Mouse (Mus musculus) CD4-positive, CD25-positive, alpha-beta regulatory T cell, adult 4 months (primary cell): Measurements from ENCODE around the gene Nr2c2ap. TPM values are rescaled to one million over a fixed set of nuclear protein-coding genes. Genes with fewer than 3 reads are reported as not detected.

Experiments
- ATAC-seq: one replicate; pipeline ENCODE4 v1.8.0; 2017
- polyA plus RNA-seq, 2 experiments: library from polyadenylated mRNA; unstranded; fragments of 100-300 nt; shearing (Covaris generic); gene quantifications; one replicate each; pipeline ENCODE4 v1.2.1; 2017

Gene Nr2c2ap
- polyA plus RNA-seq, 2 experiments from 2014 or later: 43.0 to 59.3 TPM

- peak; percentile 89 for ATAC-seq
Observed at GRCm38 (mm10) chr8:70166504-70167110, 35.5 kb downstream of the Nr2c2ap start.

GRCm38 (mm10) chr8:70170116-70170515 is 39.0 kb downstream of the Nr2c2ap start:
- ATAC-seq: no peak

GRCm38 (mm10) chr8:70170748-70171147 is 39.6 kb downstream of the Nr2c2ap start:
- ATAC-seq: no peak

- no peak for ATAC-seq
Observed at GRCm38 (mm10) chr8:70171240-70171639, 40.1 kb downstream of the Nr2c2ap start.

GRCm38 (mm10) chr8:70172043-70172681 is 41.0 kb downstream of the Nr2c2ap start, which contains the start of gene Tmem161a:
Gene Tmem161a, plus strand, starts transcription at chr8:70172356.
- peak; percentile 100 for ATAC-seq

GRCm38 (mm10) chr8:70173320-70173719 is 42.2 kb downstream of the Nr2c2ap start:
- ATAC-seq: no peak

GRCm38 (mm10) chr8:70174079-70174478 is 42.9 kb downstream of the Nr2c2ap start:
- ATAC-seq: no peak

- ATAC-seq: no peak
Observed at GRCm38 (mm10) chr8:70178231-70178630, 47.1 kb downstream of the Nr2c2ap start.

GRCm38 (mm10) chr8:70179082-70179481 is 47.9 kb downstream of the Nr2c2ap start:
- peak; percentile 34 for ATAC-seq

- no peak for ATAC-seq
Observed at GRCm38 (mm10) chr8:70181212-70181902, 50.2 kb downstream of the Nr2c2ap start.

GRCm38 (mm10) chr8:70181903-70182252 is 50.7 kb downstream of the Nr2c2ap start:
- ATAC-seq: no peak

- ATAC-seq: no peak
Observed at GRCm38 (mm10) chr8:70183194-70183593, 52.1 kb downstream of the Nr2c2ap start.

Other genes with a start within 250 kb of the Nr2c2ap start
- not detected for gene Cilp2, start 243.6 kb upstream of the Nr2c2ap start, polyA plus RNA-seq
- under 1 TPM in 1 of 2 experiments, not detected in 1; 0.24 TPM for gene Tssk6, start 229.1 kb upstream of the Nr2c2ap start, polyA plus RNA-seq
- gene Ndufa13, start 228.8 kb upstream of the Nr2c2ap start, polyA plus RNA-seq: 100 to 1,000 TPM; 184 to 253 TPM
- 1 to 10 TPM in 1 of 2 experiments, under 1 TPM in 1; 0.91 to 1.6 TPM for gene Yjefn3, start 228.6 kb upstream of the Nr2c2ap start, polyA plus RNA-seq
- gene Gatad2a, start 134.9 kb upstream of the Nr2c2ap start, polyA plus RNA-seq: 10 to 100 TPM; 17.4 to 21.6 TPM
- 10 to 100 TPM; 43.3 to 70.0 TPM for gene Mau2, start 88.6 kb upstream of the Nr2c2ap start, polyA plus RNA-seq
- gene Sugp1, start 88.5 kb upstream of the Nr2c2ap start, polyA plus RNA-seq: 10 to 100 TPM; 51.1 to 80.3 TPM
- gene Tm6sf2, start 58.4 kb upstream of the Nr2c2ap start, polyA plus RNA-seq: 1 to 10 TPM in 1 of 2 experiments, under 1 TPM in 1; 0.60 to 1.1 TPM
- gene Hapln4, start 47.9 kb upstream of the Nr2c2ap start, polyA plus RNA-seq: not detected
- not detected for gene Ncan, start 10.5 kb upstream of the Nr2c2ap start, polyA plus RNA-seq
- 10 to 100 TPM; 67.2 to 81.8 TPM for gene Rfxank, start 7.8 kb downstream of the Nr2c2ap start, polyA plus RNA-seq
- 10 to 100 TPM; 76.8 to 91.1 TPM for gene Borcs8, start 8.2 kb downstream of the Nr2c2ap start, polyA plus RNA-seq
- gene Mef2b, start 8.4 kb downstream of the Nr2c2ap start, polyA plus RNA-seq: 1 to 10 TPM in 1 of 2 experiments, not detected in 1; 1.5 TPM
- gene Tmem161a, start 41.0 kb downstream of the Nr2c2ap start, polyA plus RNA-seq: 10 to 100 TPM; 25.3 to 54.7 TPM
- gene Slc25a42, start 81.0 kb downstream of the Nr2c2ap start, polyA plus RNA-seq: 1 to 10 TPM; 6.2 to 9.7 TPM
- gene Sugp2, start 102.9 kb downstream of the Nr2c2ap start, polyA plus RNA-seq: 10 to 100 TPM; 19.9 to 35.1 TPM
- gene Armc6, start 103.1 kb downstream of the Nr2c2ap start, polyA plus RNA-seq: 10 to 100 TPM in 1 of 2 experiments, 1 to 10 TPM in 1; 8.9 to 13.9 TPM
- 1 to 10 TPM in 1 of 2 experiments, under 1 TPM in 1; 0.62 to 1.6 TPM for gene Homer3, start 151.5 kb downstream of the Nr2c2ap start, polyA plus RNA-seq
- gene Ddx49, start 171.2 kb downstream of the Nr2c2ap start, polyA plus RNA-seq: 10 to 100 TPM; 57.8 to 74.2 TPM
- 100 to 1,000 TPM; 321 to 359 TPM for gene Cope, start 171.2 kb downstream of the Nr2c2ap start, polyA plus RNA-seq
- gene Cers1, start 184.4 kb downstream of the Nr2c2ap start, polyA plus RNA-seq: not detected
- gene Gdf1, start 198.5 kb downstream of the Nr2c2ap start, polyA plus RNA-seq: under 1 TPM in 1 of 2 experiments, not detected in 1; 0.71 TPM
- gene Upf1, start 221.9 kb downstream of the Nr2c2ap start, polyA plus RNA-seq: 10 to 100 TPM; 11.4 to 14.5 TPM
- under 1 TPM in 1 of 2 experiments, not detected in 1; 0.28 TPM for gene Comp, start 242.2 kb downstream of the Nr2c2ap start, polyA plus RNA-seq